8 mouse cellular contexts compared by ENCODE assay signal in the genomic region with DNA sequence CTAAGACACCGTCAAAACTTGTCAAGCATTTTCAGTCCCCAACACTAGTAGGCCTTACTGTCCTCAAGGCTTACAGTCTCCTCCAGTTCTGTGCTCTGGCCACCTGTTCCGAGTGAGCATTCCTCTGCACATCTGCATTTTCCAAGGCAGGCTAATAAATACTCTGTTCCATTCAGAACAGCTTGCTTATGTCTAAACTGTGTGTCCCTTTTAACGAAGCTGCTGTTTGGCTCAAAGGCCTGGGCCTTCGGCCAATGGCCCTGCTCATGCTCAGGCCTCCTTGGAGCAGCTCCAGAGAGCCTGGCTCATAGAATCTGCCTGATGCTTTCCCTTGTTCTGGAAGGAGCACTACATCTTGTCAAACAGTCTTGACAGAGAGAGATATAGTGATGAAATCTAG.
DNase-seq lines count a peak whose midpoint lies in the region; ATAC-seq and TF ChIP-seq lines count a peak whose summit lies in the region.

No protein-coding gene starts in this region.

- WGBS in liver, postnatal 0 days (ENCODE audit: insufficient replicate concordance), result 67% methylated on average over 4 of the region's 4 CpGs
- 47% methylated on average over 4 of the region's 4 CpGs for WGBS in kidney, embryonic 16.5 days

- no peak overlapping the region for H3K4me2 ChIP-seq in liver, postnatal 0 days (ENCODE audit: low read depth, low read length)
- no peak overlapping the region for H3K4me2 ChIP-seq in kidney, embryonic 16.5 days (replicated peaks; ENCODE audit: low read depth, low read length)

- no peak for TF ChIP-seq EP300 in liver, postnatal 0 days (IDR thresholded peaks at IDR 0.05; ENCODE audit: low read depth)

- peak; percentile 30 for DNase-seq in liver
- DNase-seq in liver, postnatal 0 days, result no peak
- DNase-seq in heart, adult 9 months (ENCODE audit: low spot score in 2 of 2), result peak; percentile 82 to 91
- DNase-seq in lung, postnatal 4 days, result peak; percentile 79 to 94
- DNase-seq in B cell, adult 2 months, result no peak
- no peak for DNase-seq in frontal cortex, postnatal 36 days (ENCODE audit: low spot score in 2 of 2)

- H3K9ac ChIP-seq in liver, postnatal 0 days (replicated peaks), result no peak overlapping the region
- H3K9ac ChIP-seq in kidney, embryonic 16.5 days (replicated peaks; ENCODE audit: low read length), result no peak overlapping the region

- H3K36me3 ChIP-seq in liver, postnatal 0 days (replicated peaks; ENCODE audit: insufficient read depth, low read length), result peaks cover 12% of the 10 kb centered on the region; the same call in 1 of the 2 replicates
- H3K36me3 ChIP-seq in kidney, embryonic 16.5 days (ENCODE audit: insufficient read depth, low read length), result no peaks in the 10 kb centered on the region

- H3K27ac ChIP-seq in liver, postnatal 0 days (ENCODE audit: low read depth), result no peak overlapping the region
- no peak overlapping the region for H3K27ac ChIP-seq in kidney, embryonic 16.5 days (ENCODE audit: low read length)

- ATAC-seq in liver, postnatal 0 days, result no peak
- peak; percentile 83 for ATAC-seq in cerebellum, adult (ENCODE audit: insufficient number of reproducible peaks, low FRiP score, low TSS enrichment)
- peak; percentile 92 for ATAC-seq in kidney, embryonic 16.5 days (ENCODE audit: low FRiP score, low TSS enrichment)

- H3K4me3 ChIP-seq in liver, postnatal 0 days (ENCODE audit: low read depth, low read length), result no peak overlapping the region
- H3K4me3 ChIP-seq in kidney, embryonic 16.5 days (ENCODE audit: low read length), result no peak overlapping the region

- no peaks in the 10 kb centered on the region for H3K27me3 ChIP-seq in liver, postnatal 0 days (ENCODE audit: insufficient read depth, low read length)
- no peaks in the 10 kb centered on the region for H3K27me3 ChIP-seq in kidney, embryonic 16.5 days (ENCODE audit: insufficient read depth, low read length)

- no peak for TF ChIP-seq CTCF in liver, postnatal 0 days (IDR thresholded peaks at IDR 0.05; ENCODE audit: low read depth)

- no peaks in the 10 kb centered on the region for H3K9me3 ChIP-seq in liver, postnatal 0 days (ENCODE audit: low read length)
- H3K9me3 ChIP-seq in kidney, embryonic 16.5 days (ENCODE audit: low read length), result no peaks in the 10 kb centered on the region

- H3K4me1 ChIP-seq in liver, postnatal 0 days (ENCODE audit: insufficient read depth), result no peaks in the 10 kb centered on the region; the same call in 1 of the 2 replicates
- peaks cover 6% of the 10 kb centered on the region for H3K4me1 ChIP-seq in kidney, embryonic 16.5 days (ENCODE audit: insufficient read depth, low read length)

Comparison
In these comparisons a context has a peak if more than half of its experiments do, and no peak if none do; other contexts are left out.
1. DNase-seq: peak in liver (single experiment), heart, adult 9 months (2 of 2) and lung, postnatal 4 days (2 of 2); none in liver, postnatal 0 days (single experiment), B cell, adult 2 months (0 of 2) and frontal cortex, postnatal 36 days (0 of 2).